Mouse (Mus musculus) thymus, postnatal 0 days (tissue): ENCODE results near the gene Cbx8. TPM values are rescaled to one million over a fixed set of nuclear protein-coding genes. Genes with fewer than 3 reads are reported as not detected.

ENCODE experiments used
- DNase-seq: peaks from one replicate; pipeline ENCODE4 v3.0.0-alpha.2; 2015; ENCODE audit warnings: low spot score
- polyA plus RNA-seq: library from polyadenylated mRNA; unstranded; fragments of >200 nt; fragmentation: Nextera tagmentation; extraction: Ambion mirVana; gene quantifications from 2 replicates; pipeline ENCODE4 v1.2.1, GENCODE M21; 2015

Gene Cbx8
- polyA plus RNA-seq, 1 experiment from 2014 or later, result 12.3 TPM

GRCm38 (mm10) chr11:119079445-119079837 lies 38.7 kb upstream of the Cbx8 start:
- no peak for DNase-seq

DNA sequence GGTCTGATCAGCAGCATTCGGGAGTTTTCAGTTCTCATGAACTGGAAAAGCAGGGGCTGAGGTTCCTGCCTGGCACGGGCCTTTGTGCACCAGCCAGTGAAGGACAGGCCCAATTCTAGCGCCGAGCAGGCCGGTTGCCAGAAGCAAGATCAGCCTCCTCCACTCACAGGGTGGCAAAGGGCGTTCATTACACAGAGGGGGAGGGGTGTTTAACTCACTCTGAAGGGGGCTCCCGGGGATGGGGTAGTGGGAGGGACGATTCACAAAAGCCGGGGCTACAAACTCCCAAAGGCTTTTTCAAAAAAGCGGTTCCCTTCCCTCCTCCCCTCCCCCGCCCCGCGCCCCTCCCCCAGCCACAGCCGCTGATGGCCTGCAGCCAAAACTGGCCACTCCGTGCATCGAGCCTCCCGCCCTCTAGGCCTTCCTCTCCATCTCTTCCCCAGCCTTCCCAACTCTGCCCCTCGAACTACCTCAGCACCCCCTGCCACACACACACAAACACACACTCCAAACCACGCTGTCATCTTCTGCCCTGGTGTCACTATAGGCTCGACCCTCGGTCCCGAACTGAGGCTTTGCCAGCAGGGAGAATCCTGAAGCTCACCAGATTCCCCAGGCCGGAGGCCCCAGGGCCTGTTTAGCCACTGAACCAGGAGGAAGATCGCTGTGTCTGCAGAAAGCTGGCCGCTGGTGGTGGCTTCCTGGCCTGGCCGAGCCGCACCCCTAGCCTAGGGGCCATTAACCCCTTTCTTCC lies 38.1 kb upstream of the Cbx8 start:
- no peak for DNase-seq

DNA sequence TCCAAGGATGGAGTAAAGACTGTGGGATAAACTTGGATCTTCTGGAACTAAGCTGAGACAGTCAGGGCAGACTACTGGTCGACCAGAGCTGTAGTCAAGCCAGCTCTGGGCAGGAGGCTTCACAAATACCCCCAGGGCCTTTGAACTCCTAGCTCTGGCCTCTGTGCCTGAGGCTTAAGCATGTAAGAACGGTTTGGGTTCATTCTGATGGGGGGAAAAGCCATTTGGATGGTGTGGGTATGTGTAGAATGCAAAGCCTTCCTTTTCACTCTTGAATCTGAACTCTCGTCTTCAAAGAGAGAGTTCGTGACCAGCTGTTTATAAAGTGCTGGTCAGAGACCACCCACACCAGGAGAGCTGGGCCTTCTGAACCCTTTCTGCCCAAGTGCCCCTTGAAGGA lies 37.0 kb upstream of the Cbx8 start:
- DNase-seq, result no peak

- peak; percentile 47 for DNase-seq
These were observed 35.0 kb upstream of the Cbx8 start for GRCm38 (mm10) chr11:119075805-119076204.

DNA sequence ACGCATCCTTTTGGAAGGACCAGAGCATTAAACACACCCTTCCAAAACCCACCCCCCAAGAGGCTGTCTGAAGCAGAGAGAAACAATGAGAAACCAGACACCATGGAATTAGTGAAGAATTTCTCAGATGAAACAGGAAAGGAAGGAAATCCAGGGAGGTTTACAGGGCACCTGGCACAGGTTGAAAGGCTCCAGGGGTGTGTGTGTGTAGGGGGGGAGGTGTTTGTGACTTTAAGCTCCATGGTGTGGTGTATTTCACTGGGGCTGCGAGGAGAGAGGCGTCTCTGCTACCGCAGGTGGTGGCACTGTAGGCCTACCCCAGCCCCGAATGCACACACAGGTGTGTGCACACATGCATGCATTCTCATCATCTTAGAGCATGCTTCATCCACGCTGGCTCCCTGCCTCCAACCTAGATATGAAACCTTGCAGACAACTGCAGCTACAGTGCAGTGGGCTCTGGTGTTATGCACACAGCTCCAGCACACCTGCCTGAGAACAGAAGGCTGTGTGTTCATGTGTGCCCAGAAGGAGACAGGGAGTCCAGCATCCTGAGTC lies 33.2 kb upstream of the Cbx8 start:
- DNase-seq, result no peak

DNA sequence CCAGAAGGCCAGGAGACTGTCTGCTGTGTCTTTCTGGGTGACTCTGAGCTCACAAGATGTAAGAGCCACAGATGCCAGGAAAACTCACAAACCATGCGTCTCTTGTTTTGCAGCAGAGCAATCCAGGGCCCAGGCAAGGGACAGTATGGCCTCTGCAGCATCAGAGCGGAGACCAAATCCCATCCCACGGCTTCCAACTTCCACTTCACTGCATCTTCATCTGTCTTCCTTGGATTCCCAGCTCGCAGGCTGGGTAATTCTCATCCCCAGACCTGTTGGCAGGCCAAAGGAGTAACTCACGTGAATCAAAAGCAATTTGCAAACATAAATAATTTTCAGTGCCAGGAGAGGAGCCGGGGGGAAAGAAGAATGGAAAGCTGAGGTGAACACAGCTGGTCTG lies 32.2 kb upstream of the Cbx8 start:
- no peak for DNase-seq

DNA sequence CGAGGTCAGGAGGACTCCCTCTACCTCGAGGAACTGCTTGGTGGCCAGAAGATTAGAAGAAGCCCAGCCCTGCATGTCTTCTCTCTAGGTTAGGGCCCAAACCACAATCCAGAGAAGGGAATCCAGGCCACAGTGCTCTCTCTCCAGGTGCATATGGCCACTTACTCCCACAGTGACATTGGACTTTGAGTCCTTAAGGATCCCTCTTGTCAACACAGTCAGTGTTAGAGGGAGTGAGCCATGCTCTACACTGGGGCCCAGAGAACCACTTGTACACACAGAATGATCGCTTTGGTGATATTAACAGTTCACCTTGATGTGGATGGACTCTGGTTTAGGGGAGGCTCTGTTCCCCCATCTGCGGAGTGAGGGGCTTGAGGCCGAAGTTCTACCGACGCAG lies 31.5 kb upstream of the Cbx8 start:
- no peak for DNase-seq

DNA sequence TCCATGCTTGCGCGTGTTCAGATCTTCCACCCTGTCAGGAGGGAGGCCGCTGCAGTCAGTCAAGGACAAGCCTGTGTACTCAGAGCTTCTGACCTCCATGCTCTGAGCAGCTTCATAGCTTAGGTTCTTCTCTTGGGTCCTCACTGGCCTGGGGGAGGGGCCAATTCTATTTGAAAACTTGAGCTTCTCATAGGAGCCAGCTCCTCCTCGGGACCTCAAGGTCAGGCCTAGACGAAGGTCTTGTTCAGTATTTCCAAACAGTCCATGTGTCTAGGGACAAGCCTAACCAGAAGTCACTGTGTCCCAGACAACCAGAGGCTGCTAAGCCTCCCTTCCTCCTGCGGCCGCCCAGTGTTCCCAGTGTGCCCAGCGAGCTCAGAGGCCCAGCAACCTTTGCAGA lies 26.1 kb upstream of the Cbx8 start:
- DNase-seq, result no peak

DNA sequence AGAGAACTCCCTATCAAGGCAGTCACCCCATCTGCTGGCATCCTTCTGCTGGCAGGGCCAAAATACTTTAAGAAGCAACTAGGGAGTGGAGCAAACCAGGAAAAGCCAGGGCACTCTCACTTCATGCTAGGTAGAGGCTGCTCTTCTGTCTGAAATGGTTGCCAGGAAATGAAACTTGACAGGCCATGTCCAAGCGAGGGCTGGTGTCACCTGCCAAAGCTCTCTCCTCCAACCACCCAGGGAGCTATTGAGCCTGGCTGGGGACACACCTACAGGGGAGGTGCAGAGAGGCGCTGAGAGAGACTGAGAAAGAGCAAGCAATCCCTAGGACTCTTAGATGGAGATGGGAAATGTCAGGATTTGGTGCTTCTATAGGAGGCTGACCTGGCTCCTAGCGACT lies 18.5 kb upstream of the Cbx8 start:
- no peak for DNase-seq

- no peak for DNase-seq
These were observed 17.5 kb upstream of the Cbx8 start for GRCm38 (mm10) chr11:119058041-119058995.

- no peak for DNase-seq
These were observed 16.5 kb upstream of the Cbx8 start for GRCm38 (mm10) chr11:119057291-119057690.

GRCm38 (mm10) chr11:119056301-119057211 lies 15.8 kb upstream of the Cbx8 start:
- DNase-seq, result peak; percentile 63

DNA sequence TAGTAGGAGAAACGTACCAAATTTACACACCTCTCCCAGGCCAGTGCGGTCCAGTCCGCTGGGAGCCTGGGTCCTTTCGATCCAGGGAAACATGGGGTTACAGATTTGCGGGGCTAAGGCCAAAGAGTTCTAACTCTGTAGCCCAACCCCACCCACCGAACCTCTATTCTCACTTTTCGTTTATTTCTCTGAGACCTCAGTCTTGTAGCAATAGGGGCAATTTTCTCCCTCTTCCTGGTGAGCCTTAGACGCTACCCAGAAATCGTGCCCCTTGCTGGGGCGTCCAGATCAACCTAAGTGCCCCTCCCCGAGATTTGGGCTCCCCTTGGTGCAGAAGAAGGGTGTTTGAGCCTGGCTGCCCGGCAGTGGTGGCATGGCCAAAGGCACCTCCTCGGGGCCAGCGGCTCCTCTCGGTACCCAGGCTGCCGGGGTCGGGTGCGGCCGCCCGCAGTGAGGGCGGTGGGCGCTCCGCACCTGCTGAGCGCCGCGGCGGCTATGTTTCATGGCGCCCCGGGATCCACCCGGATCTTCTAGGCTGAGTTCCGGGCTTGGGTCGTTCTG lies 14.9 kb upstream of the Cbx8 start:
- DNase-seq, result no peak

GRCm38 (mm10) chr11:119054351-119055345 lies 13.9 kb upstream of the Cbx8 start:
- peak; percentile 60 for DNase-seq

DNA sequence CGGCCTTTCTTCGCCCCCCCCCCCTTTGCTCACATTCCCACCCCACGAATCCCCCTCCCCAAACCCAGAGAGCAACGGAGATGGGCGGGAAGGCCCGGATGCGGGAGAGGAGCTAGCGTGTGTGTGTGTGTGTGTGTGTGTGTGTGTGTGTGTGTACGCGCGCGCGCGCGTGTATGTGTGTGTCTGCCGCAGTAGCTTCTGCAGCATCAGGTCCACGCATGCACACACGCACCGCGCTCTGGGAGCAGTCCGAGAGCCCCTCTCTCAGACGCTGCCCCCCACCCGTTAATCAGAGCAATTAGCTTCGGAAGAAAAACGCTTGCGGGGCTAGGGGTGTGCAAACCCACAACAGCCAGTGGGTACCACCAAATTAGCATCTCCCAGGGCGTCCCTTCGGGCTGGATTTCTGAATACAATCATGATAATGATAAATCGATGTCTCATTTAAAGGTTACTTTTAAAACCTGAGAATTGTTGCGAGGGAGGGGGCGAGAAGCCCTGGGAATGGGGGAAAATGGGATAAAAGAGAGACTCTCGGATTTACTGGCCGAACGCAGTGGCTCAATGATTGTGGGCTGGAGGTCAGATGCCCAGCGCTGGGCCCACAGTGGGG lies 13.1 kb upstream of the Cbx8 start:
- no peak for DNase-seq

DNA sequence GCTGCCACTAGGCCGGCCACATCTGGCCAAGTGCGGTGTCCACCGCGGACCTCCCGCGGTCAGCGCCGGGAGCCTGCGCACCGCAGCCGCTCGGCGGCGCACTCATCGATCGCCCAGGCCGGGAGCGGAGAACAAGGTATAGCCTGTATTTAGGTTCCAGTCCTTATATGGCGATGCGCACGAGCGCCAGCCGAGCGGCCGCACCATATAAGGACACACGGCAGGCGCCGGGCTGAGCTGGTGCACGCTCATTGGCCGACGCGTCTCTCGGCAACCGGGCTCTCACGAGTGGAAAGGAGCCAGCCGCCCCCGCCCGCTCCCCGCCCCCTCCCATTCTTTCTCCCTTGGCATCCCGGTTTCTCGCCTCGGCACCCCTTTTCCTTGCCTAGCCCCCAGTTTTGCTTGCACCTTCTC lies 12.5 kb upstream of the Cbx8 start:
- DNase-seq, result peak; percentile 92

GRCm38 (mm10) chr11:119052661-119053256 lies 12.0 kb upstream of the Cbx8 start:
- DNase-seq, result no peak

GRCm38 (mm10) chr11:119051927-119052660 lies 11.3 kb upstream of the Cbx8 start:
- peak; percentile 64 for DNase-seq
